Mouse (Mus musculus) small intestine, adult 2 months (tissue): ENCODE results near the gene AB124611. TPM values are rescaled to one million over a fixed set of nuclear protein-coding genes. Genes with fewer than 3 reads are reported as not detected.

Experiments used
- H3K27ac ChIP-seq: fragments of 200-500 bp; 2 replicates; pipeline ENCODE4 v1.5.1; 2012; ENCODE audit warnings: low read depth, low read length, control low read depth, inconsistent platforms; ENCODE audit not compliant: insufficient read depth
- H3K27me3 ChIP-seq: fragments of 200-500 bp; 2 replicates; pipeline ENCODE4 v1.6.1; 2012; ENCODE audit warnings: mild to moderate bottlenecking, moderate library complexity, low read length, inconsistent platforms; ENCODE audit not compliant: control insufficient read depth, insufficient read depth
- H3K36me3 ChIP-seq: fragments of 200-500 bp; 2 replicates; pipeline ENCODE4 v1.6.1; 2012; ENCODE audit warnings: mild to moderate bottlenecking, low read length, control low read depth, inconsistent platforms; ENCODE audit not compliant: control insufficient read depth, insufficient read depth
- H3K4me1 ChIP-seq: fragments of 200-500 bp; 2 replicates; pipeline ENCODE4 v1.6.1; 2012; ENCODE audit warnings: low read length, inconsistent platforms, mixed read lengths; ENCODE audit not compliant: control insufficient read depth, insufficient read depth, insufficient read length
- H3K4me3 ChIP-seq: fragments of 200-500 bp; 2 replicates; pipeline ENCODE4 v1.5.1; 2012; ENCODE audit warnings: low read depth, mild to moderate bottlenecking, control low read depth, inconsistent platforms, low read length, moderate library complexity
- CTCF ChIP-seq: fragments of 200-500 bp; IDR thresholded peaks from 2 replicates; pipeline ENCODE4 v1.5.1; 2012; ENCODE audit warnings: low read depth, mild to moderate bottlenecking, control low read depth, inconsistent platforms, low read length, moderate library complexity, mixed read lengths; ENCODE audit not compliant: insufficient replicate concordance, insufficient read length; ENCODE audit errors: extremely low read depth
- POLR2A ChIP-seq: fragments of 200-500 bp; IDR thresholded peaks from 2 replicates; pipeline ENCODE4 v1.6.1; 2012; ENCODE audit warnings: low read depth, mild to moderate bottlenecking, control low read depth, inconsistent platforms, low read length, moderate library complexity
- WGBS: fragments of 180-500 bp; shearing (Covaris S2); methylation state at CpG from one replicate; pipeline ENCODE4 v1.1.7; 2018; 5-methylcytosine and 5-hydroxymethylcytosine counted together
- polyA plus RNA-seq: library from polyadenylated mRNA; depleted of rRNA; stranded (reverse); fragments of >200 nt; gene quantifications from 2 replicates; pipeline ENCODE4 v1.2.3, GENCODE M21; 2012

Gene AB124611
- polyA plus RNA-seq, 1 experiment, result 1.4 TPM

- no peaks in the 10 kb centered on the region for H3K27me3 ChIP-seq
- peak overlapping the region; percentile 72 for H3K4me3 ChIP-seq
- H3K36me3 ChIP-seq, result no peaks in the 10 kb centered on the region
- 14% methylated on average over 9 of the region's 9 CpGs for WGBS
- TF ChIP-seq POLR2A (no peak), CTCF (no peak)
- peaks cover 8% of the 10 kb centered on the region; the same call in 1 of the 2 replicates for H3K4me1 ChIP-seq
- H3K27ac ChIP-seq, result no peak overlapping the region; the same call in 1 of the 2 replicates
These were observed 19.5 kb downstream of the AB124611 start for GRCm38 (mm10) chr9:21545351-21545915.

- peaks cover 6% of the 10 kb centered on the region; the same call in 1 of the 2 replicates for H3K4me1 ChIP-seq
- peak overlapping the region; percentile 87 for H3K27ac ChIP-seq
- H3K4me3 ChIP-seq, result peak overlapping the region; percentile 72
- TF ChIP-seq CTCF (peak; percentile 13), POLR2A (peak; percentile 41; the same call in 1 of the 2 replicates)
- no peaks in the 10 kb centered on the region for H3K27me3 ChIP-seq
- WGBS, result under 1% methylated on average over 67 of the region's 67 CpGs
- no peaks in the 10 kb centered on the region for H3K36me3 ChIP-seq
These were observed 20.2 kb downstream of the AB124611 start for GRCm38 (mm10) chr9:21545916-21546788.

- Histone ChIP-seq H3K4me3 (peak within 1 kb of the TSS; percentile 84), H3K4me1 (peaks cover 6% of the 10 kb centered on the region; the same call in 1 of the 2 replicates), H3K27ac (peak within 1 kb of the TSS; percentile 87), H3K36me3 (no peaks in the 10 kb centered on the region), H3K27me3 (no peaks in the 10 kb centered on the region)
- WGBS, result 24% methylated on average over 39 of the region's 52 CpGs
- TF ChIP-seq CTCF (peak; percentile 67; the same call in 1 of the 2 replicates), POLR2A (no peak; the same call in 1 of the 2 replicates)
These were observed 20.8 kb downstream of the AB124611 start, which contains the start of gene Carm1 for GRCm38 (mm10) chr9:21546789-21547074. Gene Carm1 (plus strand): TSS chr9:21546894.

GRCm38 (mm10) chr9:21547075-21547941 lies 21.3 kb downstream of the AB124611 start:
- Histone ChIP-seq H3K36me3 (no peaks in the 10 kb centered on the region), H3K4me1 (peaks cover 6% of the 10 kb centered on the region; the same call in 1 of the 2 replicates), H3K4me3 (peak overlapping the region; percentile 84), H3K27ac (peak overlapping the region; percentile 70; the same call in 1 of the 2 replicates), H3K27me3 (no peaks in the 10 kb centered on the region)
- under 1% methylated on average over 63 of the region's 66 CpGs for WGBS
- TF ChIP-seq POLR2A (no peak), CTCF (peak; percentile 14; the same call in 1 of the 2 replicates)

GRCm38 (mm10) chr9:21551049-21551448 lies 25.1 kb downstream of the AB124611 start:
- H3K27me3 ChIP-seq, result no peaks in the 10 kb centered on the region
- H3K4me1 ChIP-seq, result peaks cover 6% of the 10 kb centered on the region; the same call in 1 of the 2 replicates
- WGBS, result 88% methylated on average over 2 of the region's 2 CpGs
- no peak overlapping the region for H3K27ac ChIP-seq
- no peak overlapping the region for H3K4me3 ChIP-seq
- H3K36me3 ChIP-seq, result no peaks in the 10 kb centered on the region
- TF ChIP-seq POLR2A, result no peak
- no peak for TF ChIP-seq CTCF

- H3K4me1 ChIP-seq, result peaks cover 8% of the 10 kb centered on the region
- H3K4me3 ChIP-seq, result no peak overlapping the region
- 84% methylated on average over 6 of the region's 6 CpGs for WGBS
- no peaks in the 10 kb centered on the region for H3K27me3 ChIP-seq
- no peak overlapping the region for H3K27ac ChIP-seq
- no peak for TF ChIP-seq CTCF
- H3K36me3 ChIP-seq, result no peaks in the 10 kb centered on the region
These were observed 27.8 kb downstream of the AB124611 start for GRCm38 (mm10) chr9:21553607-21554273.
